Mouse (Mus musculus): Measurements from ENCODE around the gene Trim5.
"Not testable (repeated sequence)": the region's sequence is repeated elsewhere in the genome, so short reads cannot be mapped to it uniquely, and the experiment has no call there.

- not testable (repeated sequence) for TF ChIP-seq POLR2A (IDR thresholded peaks at IDR 0.05; ENCODE audit: control insufficient read depth, extremely low read depth, insufficient read depth, low read length, poor library complexity); CTCF (IDR thresholded peaks at IDR 0.05; ENCODE audit: borderline replicate concordance, control insufficient read depth, extremely low read depth, insufficient read depth, low read length, poor library complexity)
Observed at GRCm38 (mm10) chr7:104265335-104265734, 22.6 kb downstream of the Trim5 start.

Data from thymus, adult 2 months (tissue).